Mouse (Mus musculus): ENCODE data around the gene Arl5c. TPM values are rescaled to one million over a fixed set of nuclear protein-coding genes. Genes with fewer than 3 reads are reported as not detected.

Gene Arl5c
- polyA plus RNA-seq, 1 experiment from 2014 or later, result 6.4 TPM

DNA sequence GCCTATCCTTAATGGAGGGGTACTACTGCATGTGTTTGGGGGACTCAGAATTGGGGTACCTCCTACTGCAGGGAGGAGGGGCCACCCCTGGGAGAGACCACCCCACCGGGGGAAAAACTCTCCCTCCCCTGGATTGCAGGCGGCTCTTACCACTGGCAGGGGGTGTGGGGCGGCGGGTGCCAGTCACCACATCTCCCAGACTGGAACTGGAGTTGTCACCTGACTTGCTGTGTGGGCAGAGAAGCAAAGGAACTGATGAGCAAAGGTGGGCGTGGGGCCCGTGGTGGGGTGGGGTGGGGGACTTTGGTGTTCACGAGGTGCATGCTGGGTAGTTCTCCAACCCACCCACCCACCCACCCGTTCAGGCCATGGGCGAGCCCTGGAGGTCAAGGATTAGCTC, 15.7 kb upstream of the Arl5c start:
- Histone ChIP-seq H3K27ac (ENCODE audit: low read length) (no peak overlapping the region), H3K4me2 (ENCODE audit: low read length) (no peak overlapping the region), H3K27me3 (replicated peaks; ENCODE audit: control insufficient read depth, insufficient read depth, low read length) (no peaks in the 10 kb centered on the region), H3K9ac (replicated peaks; ENCODE audit: low read depth, low read length) (no peak overlapping the region), H3K4me1 (replicated peaks; ENCODE audit: control insufficient read depth, insufficient read depth, low read length) (no peaks in the 10 kb centered on the region), H3K4me3 (replicated peaks; ENCODE audit: low read length) (no peak overlapping the region), H3K36me3 (ENCODE audit: control insufficient read depth, insufficient read depth) (peaks cover 22% of the 10 kb centered on the region), H3K9me3 (ENCODE audit: control insufficient read depth, low read length) (no peaks in the 10 kb centered on the region)
- ATAC-seq, result no peak
- WGBS, result 72% methylated on average over 8 of the region's 9 CpGs

DNA sequence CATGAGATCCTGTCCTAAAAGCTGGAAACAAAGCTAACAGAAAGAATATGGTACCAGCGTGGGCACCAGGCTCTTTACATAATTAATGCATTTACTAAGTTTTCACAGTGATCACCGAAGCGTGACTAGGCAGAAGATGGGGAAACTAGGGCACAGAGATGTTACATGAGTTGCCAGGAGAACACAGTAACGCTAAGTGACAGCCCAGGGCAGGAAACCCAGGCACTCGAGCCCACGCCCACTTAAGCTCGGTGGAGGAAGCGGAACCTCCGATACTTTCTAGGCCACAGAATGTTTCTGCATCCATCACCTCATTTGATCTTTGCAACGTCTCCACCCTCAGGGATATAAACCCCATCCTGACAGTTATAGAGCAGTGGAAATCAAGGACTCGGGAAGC, 12.1 kb upstream of the Arl5c start:
- Histone ChIP-seq H3K27ac (ENCODE audit: low read length) (no peak overlapping the region), H3K36me3 (ENCODE audit: control insufficient read depth, insufficient read depth) (peaks cover 17% of the 10 kb centered on the region)
- 83% methylated on average over 11 of the region's 11 CpGs for WGBS

DNA sequence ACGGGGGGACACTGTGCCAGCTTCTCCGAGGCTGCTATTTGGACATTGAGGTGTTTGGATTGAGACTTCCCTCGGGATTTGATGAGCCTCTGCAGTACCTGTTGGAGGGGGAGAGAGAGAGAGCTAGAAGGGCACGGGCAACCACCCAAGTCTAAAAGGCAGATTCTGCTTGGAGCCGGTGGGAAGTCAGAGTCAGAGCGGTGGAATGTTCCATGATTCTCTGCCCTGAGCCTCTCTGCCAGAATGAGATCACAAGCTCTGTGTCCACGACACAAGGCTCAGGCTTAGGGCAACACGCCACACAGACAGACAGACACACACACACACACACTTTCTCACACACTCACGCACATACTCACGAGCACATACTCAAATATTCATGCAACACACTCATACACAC, 9.7 kb upstream of the Arl5c start:
- no peak overlapping the region for H3K4me3 ChIP-seq (replicated peaks; ENCODE audit: low read length)
- H3K27ac ChIP-seq (ENCODE audit: low read length), result no peak overlapping the region
- H3K4me2 ChIP-seq (ENCODE audit: low read length), result no peak overlapping the region
- ATAC-seq, result no peak
- 87% methylated on average over 10 of the region's 10 CpGs for WGBS
- H3K4me1 ChIP-seq (replicated peaks; ENCODE audit: control insufficient read depth, insufficient read depth, low read length), result peaks cover 14% of the 10 kb centered on the region
- H3K9me3 ChIP-seq (ENCODE audit: control insufficient read depth, low read length), result no peaks in the 10 kb centered on the region
- H3K36me3 ChIP-seq (ENCODE audit: control insufficient read depth, insufficient read depth), result peaks cover 17% of the 10 kb centered on the region
- H3K9ac ChIP-seq (replicated peaks; ENCODE audit: low read depth, low read length), result no peak overlapping the region
- H3K27me3 ChIP-seq (replicated peaks; ENCODE audit: control insufficient read depth, insufficient read depth, low read length), result peaks cover under 1% of the 10 kb centered on the region; the same call in 1 of the 2 replicates

More for the DNA sequence above, 12.1 kb upstream of the Arl5c start:
- Histone ChIP-seq H3K9me3 (ENCODE audit: control insufficient read depth, low read length) (no peaks in the 10 kb centered on the region), H3K4me2 (ENCODE audit: low read length) (no peak overlapping the region), H3K27me3 (replicated peaks; ENCODE audit: control insufficient read depth, insufficient read depth, low read length) (no peaks in the 10 kb centered on the region), H3K9ac (replicated peaks; ENCODE audit: low read depth, low read length) (no peak overlapping the region), H3K4me3 (replicated peaks; ENCODE audit: low read length) (no peak overlapping the region), H3K4me1 (replicated peaks; ENCODE audit: control insufficient read depth, insufficient read depth, low read length) (peaks cover 6% of the 10 kb centered on the region)
- ATAC-seq, result no peak

DNA sequence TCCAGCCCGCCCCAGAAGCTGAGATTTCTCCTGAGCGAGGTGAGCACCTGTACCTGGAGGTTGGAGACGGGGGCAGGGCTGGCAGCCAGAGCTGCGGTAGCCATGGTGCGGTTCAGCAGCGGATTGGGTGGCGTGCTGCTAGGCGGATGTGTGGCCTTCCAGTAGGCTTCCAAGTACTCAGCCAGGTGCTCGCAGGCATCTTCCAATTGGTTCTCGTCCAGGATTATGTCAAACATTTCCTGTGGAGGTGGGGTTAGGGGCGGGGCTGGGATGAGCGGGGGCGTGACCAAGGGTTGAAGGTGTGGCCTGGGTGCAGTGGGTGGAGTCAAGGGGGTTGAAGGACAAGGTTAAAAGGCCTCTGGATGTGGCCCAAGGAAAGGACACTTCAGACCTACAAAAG, 9.1 kb upstream of the Arl5c start:
- ATAC-seq, result no peak
- 53% methylated on average over 13 of the region's 13 CpGs for WGBS

DNA sequence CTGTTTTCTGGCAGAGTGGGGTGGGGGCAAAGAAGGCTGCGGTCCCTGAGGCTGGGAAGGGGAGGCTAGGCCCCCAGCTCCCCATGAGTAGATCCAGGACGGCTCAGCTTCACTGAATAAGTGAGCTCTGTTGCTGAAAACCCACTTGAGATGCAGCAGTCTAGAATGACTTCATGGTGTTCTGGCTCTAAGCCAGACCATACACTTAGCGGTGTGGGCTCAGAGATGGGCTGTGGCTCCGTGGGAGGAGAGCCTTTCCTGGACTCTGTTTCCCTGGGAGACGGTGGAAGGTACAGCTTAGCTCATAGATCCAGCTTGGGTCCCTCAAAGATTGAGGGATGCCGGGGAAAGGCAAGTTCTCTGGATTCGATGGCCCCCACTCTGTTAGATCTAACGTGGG, 8.2 kb upstream of the Arl5c start:
- H3K4me3 ChIP-seq (replicated peaks; ENCODE audit: low read length), result no peak overlapping the region
- peaks cover 12% of the 10 kb centered on the region for H3K36me3 ChIP-seq (ENCODE audit: control insufficient read depth, insufficient read depth)
- peaks cover 4% of the 10 kb centered on the region; the same call in 1 of the 2 replicates for H3K27me3 ChIP-seq (replicated peaks; ENCODE audit: control insufficient read depth, insufficient read depth, low read length)
- ATAC-seq, result no peak
- H3K4me2 ChIP-seq (ENCODE audit: low read length), result no peak overlapping the region
- no peaks in the 10 kb centered on the region for H3K9me3 ChIP-seq (ENCODE audit: control insufficient read depth, low read length)
- 55% methylated on average over 8 of the region's 8 CpGs for WGBS
- H3K4me1 ChIP-seq (replicated peaks; ENCODE audit: control insufficient read depth, insufficient read depth, low read length), result peaks cover 14% of the 10 kb centered on the region
- H3K9ac ChIP-seq (replicated peaks; ENCODE audit: low read depth, low read length), result no peak overlapping the region
- H3K27ac ChIP-seq (ENCODE audit: low read length), result no peak overlapping the region

More for the DNA sequence above, 9.1 kb upstream of the Arl5c start:
- Histone ChIP-seq H3K27ac (ENCODE audit: low read length) (no peak overlapping the region), H3K4me1 (replicated peaks; ENCODE audit: control insufficient read depth, insufficient read depth, low read length) (peaks cover 14% of the 10 kb centered on the region), H3K27me3 (replicated peaks; ENCODE audit: control insufficient read depth, insufficient read depth, low read length) (peaks cover 4% of the 10 kb centered on the region; the same call in 1 of the 2 replicates), H3K9ac (replicated peaks; ENCODE audit: low read depth, low read length) (no peak overlapping the region), H3K36me3 (ENCODE audit: control insufficient read depth, insufficient read depth) (peaks cover 15% of the 10 kb centered on the region), H3K4me2 (ENCODE audit: low read length) (no peak overlapping the region), H3K4me3 (replicated peaks; ENCODE audit: low read length) (no peak overlapping the region), H3K9me3 (ENCODE audit: control insufficient read depth, low read length) (no peaks in the 10 kb centered on the region)

DNA sequence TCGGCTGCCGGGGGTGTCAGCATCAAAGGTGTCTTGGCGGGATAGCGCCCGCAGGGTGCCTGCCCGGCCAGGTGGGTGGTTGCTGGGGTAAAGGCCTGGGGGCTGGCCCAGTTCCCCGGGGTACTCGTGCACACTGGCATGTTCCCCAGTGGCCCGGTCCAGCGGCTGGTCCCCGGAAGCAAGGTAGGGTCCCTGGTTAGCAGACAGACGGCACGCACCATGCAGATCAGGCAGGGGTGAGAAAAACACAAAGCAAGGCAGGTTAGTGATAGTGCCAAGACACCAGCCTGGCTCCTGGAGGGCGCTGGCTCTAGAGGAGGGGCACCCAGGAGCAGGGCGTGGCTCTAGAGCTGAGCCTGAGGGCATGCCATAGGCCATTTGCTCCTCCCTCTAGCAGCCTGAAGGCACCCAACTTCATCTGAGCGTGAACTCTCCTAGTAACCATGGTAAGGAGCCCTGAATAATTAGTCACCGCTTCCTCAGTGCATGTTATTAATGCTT, 7.2 kb upstream of the Arl5c start:
- Histone ChIP-seq H3K27ac (ENCODE audit: low read length) (no peak overlapping the region), H3K4me2 (ENCODE audit: low read length) (no peak overlapping the region), H3K36me3 (ENCODE audit: control insufficient read depth, insufficient read depth) (peaks cover 10% of the 10 kb centered on the region), H3K9me3 (ENCODE audit: control insufficient read depth, low read length) (no peaks in the 10 kb centered on the region), H3K4me3 (replicated peaks; ENCODE audit: low read length) (no peak overlapping the region), H3K9ac (replicated peaks; ENCODE audit: low read depth, low read length) (0 out of 2 replicates have a peak overlapping the region, but pooled peaks have one; percentile 1), H3K4me1 (replicated peaks; ENCODE audit: control insufficient read depth, insufficient read depth, low read length) (peaks cover 14% of the 10 kb centered on the region), H3K27me3 (replicated peaks; ENCODE audit: control insufficient read depth, insufficient read depth, low read length) (peaks cover 4% of the 10 kb centered on the region; the same call in 1 of the 2 replicates)
- ATAC-seq, result 0 out of 2 replicates have a peak, but pooled peaks have one; percentile 18
- WGBS, result 26% methylated on average over 17 of the region's 17 CpGs

DNA sequence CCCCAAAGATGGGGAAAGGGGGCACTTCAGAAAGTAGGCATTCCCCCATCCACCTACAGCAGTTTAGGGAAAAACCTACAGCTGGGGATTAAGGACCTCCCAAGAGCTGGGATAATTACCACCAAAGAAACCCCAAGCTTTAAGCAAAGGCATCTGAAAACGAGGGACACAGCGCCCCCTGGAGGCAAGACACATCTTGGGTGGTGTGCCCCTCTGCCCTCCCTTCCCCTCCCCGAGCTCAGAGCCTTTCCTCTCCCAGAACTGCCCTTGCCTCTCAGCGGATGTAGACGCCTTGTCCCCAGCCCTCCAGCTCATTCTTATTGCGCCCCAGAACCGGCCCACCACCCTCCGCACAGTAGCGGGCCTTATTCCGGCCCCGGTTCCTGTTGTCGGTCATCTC, 6.6 kb upstream of the Arl5c start:
- H3K4me3 ChIP-seq (replicated peaks; ENCODE audit: low read length), result no peak overlapping the region
- 8% methylated on average over 12 of the region's 12 CpGs for WGBS
- no peak for ATAC-seq
- peaks cover 4% of the 10 kb centered on the region; the same call in 1 of the 2 replicates for H3K27me3 ChIP-seq (replicated peaks; ENCODE audit: control insufficient read depth, insufficient read depth, low read length)
- H3K4me2 ChIP-seq (ENCODE audit: low read length), result 0 out of 2 replicates have a peak overlapping the region, but pooled peaks have one; percentile 0
- no peak overlapping the region for H3K27ac ChIP-seq (ENCODE audit: low read length)
- peaks cover 10% of the 10 kb centered on the region for H3K36me3 ChIP-seq (ENCODE audit: control insufficient read depth, insufficient read depth)
- H3K9ac ChIP-seq (replicated peaks; ENCODE audit: low read depth, low read length), result 0 out of 2 replicates have a peak overlapping the region, but pooled peaks have one; percentile 1
- H3K4me1 ChIP-seq (replicated peaks; ENCODE audit: control insufficient read depth, insufficient read depth, low read length), result peaks cover 14% of the 10 kb centered on the region
- H3K9me3 ChIP-seq (ENCODE audit: control insufficient read depth, low read length), result no peaks in the 10 kb centered on the region

DNA sequence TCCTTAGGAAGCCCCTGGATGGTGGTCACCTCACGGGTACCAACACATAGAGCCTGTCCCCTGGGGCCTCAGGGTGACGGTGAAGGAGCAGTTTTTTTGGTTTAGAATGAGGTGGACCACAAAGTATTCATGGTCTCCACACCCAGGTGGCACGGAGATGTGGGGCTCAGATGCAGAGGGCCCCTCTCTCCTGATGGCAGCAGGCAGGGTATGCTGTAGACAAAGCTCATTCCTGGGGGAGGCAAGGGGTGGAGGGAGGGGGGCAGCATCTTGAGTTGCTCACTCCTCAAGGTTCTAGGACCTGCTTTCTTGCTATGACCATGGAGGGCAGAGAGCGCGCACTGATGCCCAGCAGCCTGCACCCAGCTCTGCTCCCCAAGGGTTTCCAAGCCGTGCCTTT, 6.0 kb upstream of the Arl5c start:
- WGBS, result 63% methylated on average over 6 of the region's 6 CpGs
- Histone ChIP-seq H3K9ac (replicated peaks; ENCODE audit: low read depth, low read length) (no peak overlapping the region), H3K27me3 (replicated peaks; ENCODE audit: control insufficient read depth, insufficient read depth, low read length) (peaks cover 4% of the 10 kb centered on the region; the same call in 1 of the 2 replicates), H3K4me1 (replicated peaks; ENCODE audit: control insufficient read depth, insufficient read depth, low read length) (peaks cover 14% of the 10 kb centered on the region), H3K27ac (ENCODE audit: low read length) (no peak overlapping the region), H3K4me2 (ENCODE audit: low read length) (no peak overlapping the region), H3K9me3 (ENCODE audit: control insufficient read depth, low read length) (no peaks in the 10 kb centered on the region), H3K4me3 (replicated peaks; ENCODE audit: low read length) (no peak overlapping the region), H3K36me3 (ENCODE audit: control insufficient read depth, insufficient read depth) (peaks cover 8% of the 10 kb centered on the region)
- no peak for ATAC-seq

DNA sequence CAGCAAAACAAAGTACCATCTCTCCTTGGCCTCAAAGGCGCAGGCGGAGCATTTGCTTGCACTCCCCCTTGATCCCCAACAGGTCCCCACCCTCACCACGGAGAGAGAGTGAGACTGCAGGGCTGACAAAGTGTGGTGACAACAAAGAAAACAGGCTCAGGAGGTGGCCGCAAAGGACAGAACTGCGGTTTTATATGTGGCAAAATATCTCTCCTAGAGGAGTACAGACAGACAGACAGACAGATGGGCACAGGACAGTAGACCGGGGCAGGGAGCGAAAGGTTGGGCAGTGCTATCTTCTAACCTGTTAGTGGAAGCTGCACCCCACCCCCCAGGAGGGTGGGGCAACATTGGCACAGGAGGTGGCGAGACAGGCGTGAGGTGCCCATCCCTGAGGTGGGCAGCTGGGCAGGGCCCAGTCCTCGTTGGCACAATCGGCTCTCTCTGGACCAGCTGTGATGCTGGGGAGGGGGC, 5.4 kb upstream of the Arl5c start:
- H3K4me3 ChIP-seq (replicated peaks; ENCODE audit: low read length), result no peak overlapping the region
- peaks cover 8% of the 10 kb centered on the region; the same call in 1 of the 2 replicates for H3K36me3 ChIP-seq (ENCODE audit: control insufficient read depth, insufficient read depth)
- H3K27ac ChIP-seq (ENCODE audit: low read length), result no peak overlapping the region
- no peak overlapping the region for H3K4me2 ChIP-seq (ENCODE audit: low read length)
- peaks cover 4% of the 10 kb centered on the region; the same call in 1 of the 2 replicates for H3K27me3 ChIP-seq (replicated peaks; ENCODE audit: control insufficient read depth, insufficient read depth, low read length)
- ATAC-seq, result no peak
- H3K9me3 ChIP-seq (ENCODE audit: control insufficient read depth, low read length), result no peaks in the 10 kb centered on the region
- H3K4me1 ChIP-seq (replicated peaks; ENCODE audit: control insufficient read depth, insufficient read depth, low read length), result peaks cover 14% of the 10 kb centered on the region
- 33% methylated on average over 11 of the region's 11 CpGs for WGBS
- H3K9ac ChIP-seq (replicated peaks; ENCODE audit: low read depth, low read length), result no peak overlapping the region
